Mouse (Mus musculus): Measurements from ENCODE around the gene Sdk2. TPM values are rescaled to one million over a fixed set of nuclear protein-coding genes. Genes with fewer than 3 reads are reported as not detected.

Sdk2 gene
- polyA plus RNA-seq, 1 experiment from 2014 or later, result 0.66 TPM

DNA sequence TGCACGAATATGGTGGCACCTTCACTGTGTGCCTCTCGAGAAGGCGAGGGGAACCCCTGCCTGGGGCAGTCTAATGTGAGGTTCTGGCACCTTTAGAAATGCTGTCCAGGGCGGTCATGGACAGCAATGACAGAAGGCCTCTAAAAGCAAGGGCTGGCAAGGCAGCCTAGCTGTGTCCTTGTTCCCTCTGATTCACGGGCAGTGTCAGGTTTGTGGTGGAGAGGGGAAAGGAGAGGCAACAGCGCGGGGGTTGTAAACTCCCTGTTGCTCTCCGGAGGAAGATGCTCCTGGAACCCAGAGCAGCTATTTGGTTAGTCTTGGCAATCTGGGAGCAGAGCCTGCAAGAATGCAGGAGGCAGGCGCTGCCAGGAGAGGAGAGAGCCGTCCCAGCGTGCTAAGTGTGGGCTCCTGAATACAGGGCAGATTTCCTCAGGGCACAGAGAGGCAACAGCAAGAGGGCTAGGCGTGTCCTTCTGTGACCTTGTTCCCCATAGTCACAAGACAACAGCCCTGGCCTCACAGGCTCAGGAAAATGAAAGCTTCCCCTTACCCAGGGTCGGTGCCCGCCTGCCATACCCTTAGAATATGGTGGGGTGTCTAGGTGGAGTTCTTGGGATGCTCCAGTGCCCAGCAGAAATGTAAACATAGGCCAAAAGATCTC, 289.9 kb downstream of the Sdk2 start:
- H3K4me3 ChIP-seq (ENCODE audit: low read depth, low read length), result no peak overlapping the region
- peaks cover 9% of the 10 kb centered on the region for H3K4me1 ChIP-seq (replicated peaks; ENCODE audit: control insufficient read depth, insufficient read depth, low read length)
- no peak overlapping the region for H3K9ac ChIP-seq (ENCODE audit: low read depth, low read length)
- WGBS, result 66% methylated on average over 14 of the region's 14 CpGs
- no peak for TF ChIP-seq CTCF (IDR thresholded peaks at IDR 0.05; ENCODE audit: low read depth)
- H3K27me3 ChIP-seq (replicated peaks; ENCODE audit: control insufficient read depth, insufficient read depth, low read length), result no peaks in the 10 kb centered on the region
- H3K9me3 ChIP-seq (ENCODE audit: control insufficient read depth), result no peaks in the 10 kb centered on the region
- H3K4me2 ChIP-seq (replicated peaks; ENCODE audit: low read depth), result no peak overlapping the region
- no peaks in the 10 kb centered on the region for H3K36me3 ChIP-seq (ENCODE audit: control insufficient read depth, insufficient read depth)
- no peak for ATAC-seq
- no peak overlapping the region for H3K27ac ChIP-seq (ENCODE audit: low read depth, low read length)

DNA sequence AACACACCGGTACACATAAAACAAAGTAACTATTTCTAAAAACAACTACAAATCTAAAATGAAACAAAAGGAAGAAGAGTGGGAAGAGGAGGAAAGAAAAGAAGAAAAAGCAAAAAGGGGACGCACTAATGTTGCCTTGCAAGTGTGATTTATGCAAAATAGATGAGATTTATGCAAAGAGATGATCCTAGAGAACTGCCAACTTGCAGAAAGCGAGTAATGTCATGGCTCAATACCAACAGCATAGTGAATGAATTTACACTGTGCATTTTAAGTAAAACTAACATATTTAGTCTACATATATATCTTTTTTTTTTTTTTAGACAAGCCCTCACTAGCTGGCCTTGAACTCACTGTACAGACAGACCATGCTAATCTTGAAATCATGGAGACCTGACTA, 292.1 kb downstream of the Sdk2 start:
- whole genome bisulfite sequencing, result 88% methylated on average over 3 of the region's 3 CpGs

DNA sequence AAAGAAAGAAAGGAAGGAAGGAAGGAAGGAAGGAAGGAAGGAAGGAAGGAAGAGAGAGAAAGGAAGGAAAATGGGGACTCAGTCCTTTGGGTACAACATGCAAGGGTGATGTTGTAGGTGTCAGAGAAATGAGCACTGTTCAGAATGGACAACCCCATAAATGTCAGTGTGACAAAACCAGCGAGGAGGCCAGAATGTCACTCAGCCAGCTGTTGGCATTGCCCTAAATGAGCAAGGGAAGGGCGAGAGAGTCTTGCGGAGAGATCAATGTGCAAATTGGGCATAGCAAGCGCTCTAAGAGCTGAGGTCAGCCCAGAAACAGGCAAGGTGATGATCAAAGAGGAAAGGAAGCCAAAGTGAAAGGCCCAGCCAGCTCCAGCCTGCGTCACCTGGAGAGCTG, 293.7 kb downstream of the Sdk2 start:
- Histone ChIP-seq H3K9ac (ENCODE audit: low read depth, low read length) (no peak overlapping the region), H3K9me3 (ENCODE audit: control insufficient read depth) (no peaks in the 10 kb centered on the region), H3K4me1 (replicated peaks; ENCODE audit: control insufficient read depth, insufficient read depth, low read length) (peaks cover 6% of the 10 kb centered on the region; the same call in 1 of the 2 replicates), H3K4me3 (ENCODE audit: low read depth, low read length) (no peak overlapping the region), H3K4me2 (replicated peaks; ENCODE audit: low read depth) (no peak overlapping the region), H3K36me3 (ENCODE audit: control insufficient read depth, insufficient read depth) (no peaks in the 10 kb centered on the region), H3K27ac (ENCODE audit: low read depth, low read length) (no peak overlapping the region), H3K27me3 (replicated peaks; ENCODE audit: control insufficient read depth, insufficient read depth, low read length) (no peaks in the 10 kb centered on the region)
- ATAC-seq, result no peak
- 91% methylated on average over 5 of the region's 5 CpGs for WGBS
- no peak for TF ChIP-seq CTCF (IDR thresholded peaks at IDR 0.05; ENCODE audit: low read depth)

More for the DNA sequence above, 292.1 kb downstream of the Sdk2 start:
- Histone ChIP-seq H3K4me3 (ENCODE audit: low read depth, low read length) (no peak overlapping the region), H3K9ac (ENCODE audit: low read depth, low read length) (no peak overlapping the region), H3K4me1 (replicated peaks; ENCODE audit: control insufficient read depth, insufficient read depth, low read length) (peaks cover 9% of the 10 kb centered on the region), H3K27me3 (replicated peaks; ENCODE audit: control insufficient read depth, insufficient read depth, low read length) (no peaks in the 10 kb centered on the region), H3K4me2 (replicated peaks; ENCODE audit: low read depth) (no peak overlapping the region), H3K36me3 (ENCODE audit: control insufficient read depth, insufficient read depth) (no peaks in the 10 kb centered on the region), H3K27ac (ENCODE audit: low read depth, low read length) (no peak overlapping the region), H3K9me3 (ENCODE audit: control insufficient read depth) (no peaks in the 10 kb centered on the region)
- TF ChIP-seq CTCF (IDR thresholded peaks at IDR 0.05; ENCODE audit: low read depth), result no peak
- ATAC-seq, result no peak

DNA sequence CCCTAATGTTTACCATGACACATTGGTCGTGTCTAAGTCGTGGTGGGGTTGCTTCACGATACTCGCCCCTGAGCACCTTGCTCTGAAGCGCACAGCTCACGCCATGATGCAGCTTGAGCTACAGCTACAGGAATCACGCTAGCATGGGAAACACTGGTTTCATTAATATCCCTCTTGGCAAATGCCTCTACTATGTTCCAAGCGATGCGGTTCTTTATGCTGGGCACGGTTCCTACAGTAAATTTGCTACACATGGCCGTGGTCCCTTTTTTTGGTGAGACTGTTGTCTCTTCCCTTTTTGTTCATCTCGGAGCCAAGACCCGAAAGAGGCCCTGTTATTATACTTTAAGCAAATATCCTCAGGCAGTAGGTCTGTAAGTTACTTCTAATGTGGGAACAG, 295.7 kb downstream of the Sdk2 start:
- H3K4me2 ChIP-seq (replicated peaks; ENCODE audit: low read depth), result no peak overlapping the region
- no peaks in the 10 kb centered on the region for H3K36me3 ChIP-seq (ENCODE audit: control insufficient read depth, insufficient read depth)
- no peak overlapping the region for H3K9ac ChIP-seq (ENCODE audit: low read depth, low read length)
- TF ChIP-seq CTCF (IDR thresholded peaks at IDR 0.05; ENCODE audit: low read depth), result no peak
- WGBS, result 89% methylated on average over 13 of the region's 13 CpGs
- H3K4me3 ChIP-seq (ENCODE audit: low read depth, low read length), result no peak overlapping the region
- ATAC-seq, result no peak
- H3K27me3 ChIP-seq (replicated peaks; ENCODE audit: control insufficient read depth, insufficient read depth, low read length), result no peaks in the 10 kb centered on the region
- 0 out of 2 replicates have a peak, but pooled peaks cover 6% of the 10 kb centered on the region for H3K4me1 ChIP-seq (replicated peaks; ENCODE audit: control insufficient read depth, insufficient read depth, low read length)
- H3K9me3 ChIP-seq (ENCODE audit: control insufficient read depth), result no peaks in the 10 kb centered on the region
- no peak overlapping the region for H3K27ac ChIP-seq (ENCODE audit: low read depth, low read length)

DNA sequence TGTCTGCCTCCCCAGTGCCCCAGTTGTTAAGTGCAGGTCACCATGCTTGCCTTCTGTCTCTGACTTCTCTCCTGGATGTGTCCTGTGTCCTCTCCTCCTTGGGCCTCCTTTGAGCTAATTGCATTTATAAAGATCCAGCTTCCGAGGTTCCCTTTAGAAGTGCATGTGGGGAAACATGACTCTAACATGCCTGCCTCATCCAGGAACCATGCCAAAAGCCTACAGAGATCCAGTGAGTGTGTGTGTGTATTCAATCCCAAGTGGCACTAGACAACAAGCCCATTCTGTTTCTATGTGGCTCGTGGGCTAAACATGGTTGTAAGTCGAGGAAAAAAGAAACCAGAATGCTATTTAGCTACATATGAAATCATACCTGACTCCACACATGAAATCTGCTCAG, 298.5 kb downstream of the Sdk2 start:
- no peak for ATAC-seq

DNA sequence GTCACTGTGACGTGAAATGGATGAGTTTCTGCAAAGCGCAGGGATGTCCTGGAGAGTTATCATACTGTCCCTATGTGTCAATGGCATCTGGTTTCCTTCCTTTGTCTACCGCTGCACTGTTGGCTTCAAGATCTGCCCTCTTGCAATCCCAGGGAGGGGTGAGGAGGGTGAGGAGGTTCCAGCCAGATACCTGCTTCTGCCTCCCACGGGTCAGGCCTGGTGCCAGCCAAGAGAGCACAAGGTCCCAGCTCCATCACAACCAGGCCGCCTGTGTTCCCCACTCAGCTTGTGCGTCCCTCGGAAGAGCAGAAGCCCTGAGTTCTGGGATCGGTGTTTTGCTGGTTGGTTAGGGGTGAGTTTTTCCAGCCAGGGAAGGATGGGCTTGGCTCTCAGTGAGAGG, 299.6 kb downstream of the Sdk2 start:
- H3K4me1 ChIP-seq (replicated peaks; ENCODE audit: control insufficient read depth, insufficient read depth, low read length), result 0 out of 2 replicates have a peak, but pooled peaks cover 9% of the 10 kb centered on the region
- ATAC-seq, result no peak
- no peak overlapping the region for H3K27ac ChIP-seq (ENCODE audit: low read depth, low read length)
- 65% methylated on average over 8 of the region's 8 CpGs for WGBS
- no peak for TF ChIP-seq CTCF (IDR thresholded peaks at IDR 0.05; ENCODE audit: low read depth)
- no peak overlapping the region for H3K9ac ChIP-seq (ENCODE audit: low read depth, low read length)
- no peak overlapping the region for H3K4me3 ChIP-seq (ENCODE audit: low read depth, low read length)
- no peaks in the 10 kb centered on the region for H3K9me3 ChIP-seq (ENCODE audit: control insufficient read depth)
- H3K27me3 ChIP-seq (replicated peaks; ENCODE audit: control insufficient read depth, insufficient read depth, low read length), result no peaks in the 10 kb centered on the region
- no peak overlapping the region for H3K4me2 ChIP-seq (replicated peaks; ENCODE audit: low read depth)
- H3K36me3 ChIP-seq (ENCODE audit: control insufficient read depth, insufficient read depth), result no peaks in the 10 kb centered on the region

More for the DNA sequence above, 298.5 kb downstream of the Sdk2 start:
- H3K27me3 ChIP-seq (replicated peaks; ENCODE audit: control insufficient read depth, insufficient read depth, low read length), result no peaks in the 10 kb centered on the region
- H3K36me3 ChIP-seq (ENCODE audit: control insufficient read depth, insufficient read depth), result no peaks in the 10 kb centered on the region
- no peak overlapping the region for H3K9ac ChIP-seq (ENCODE audit: low read depth, low read length)
- no peak overlapping the region for H3K4me2 ChIP-seq (replicated peaks; ENCODE audit: low read depth)
- H3K4me3 ChIP-seq (ENCODE audit: low read depth, low read length), result no peak overlapping the region
- 66% methylated on average over 3 of the region's 3 CpGs for WGBS
- H3K4me1 ChIP-seq (replicated peaks; ENCODE audit: control insufficient read depth, insufficient read depth, low read length), result 0 out of 2 replicates have a peak, but pooled peaks cover 7% of the 10 kb centered on the region
- no peaks in the 10 kb centered on the region for H3K9me3 ChIP-seq (ENCODE audit: control insufficient read depth)
- H3K27ac ChIP-seq (ENCODE audit: low read depth, low read length), result no peak overlapping the region
- TF ChIP-seq CTCF (IDR thresholded peaks at IDR 0.05; ENCODE audit: low read depth), result no peak
